Mouse (Mus musculus) forebrain, embryonic 13.5 days (tissue): ENCODE results near the gene Olfr780. TPM values are rescaled to one million over a fixed set of nuclear protein-coding genes. Genes with fewer than 3 reads are reported as not detected.
"Not testable (repeated sequence)": the region's sequence is repeated elsewhere in the genome, so short reads cannot be mapped to it uniquely, and the experiment has no call there.

Experiments used
- ATAC-seq: fragments of 200-750 bp; cut with Nextera tagmentation; 2 replicates; pipeline ENCODE4 v1.8.0; 2017
- H3K27ac ChIP-seq: fragments of 300-500 bp; sonication (generic); 2 replicates; pipeline ENCODE4 v1.5.1; 2015; ENCODE audit warnings: inconsistent platforms, mild to moderate bottlenecking, moderate library complexity
- H3K27me3 ChIP-seq: fragments of 300-500 bp; sonication (generic); 2 replicates; pipeline ENCODE4 v1.6.1; 2015; ENCODE audit warnings: mild to moderate bottlenecking, inconsistent platforms
- H3K36me3 ChIP-seq: fragments of 300-500 bp; sonication (generic); 2 replicates; pipeline ENCODE4 v1.6.1; 2015; ENCODE audit warnings: mild to moderate bottlenecking, inconsistent platforms; ENCODE audit not compliant: poor library complexity, severe bottlenecking
- H3K4me1 ChIP-seq: fragments of 300-500 bp; sonication (generic); 2 replicates; pipeline ENCODE4 v1.6.1; 2015; ENCODE audit warnings: inconsistent platforms
- H3K4me2 ChIP-seq: fragments of 300-500 bp; sonication (generic); 2 replicates; pipeline ENCODE4 v1.6.1; 2015; ENCODE audit warnings: inconsistent platforms, mild to moderate bottlenecking, moderate library complexity
- H3K4me3 ChIP-seq: fragments of 300-500 bp; sonication (generic); 2 replicates; pipeline ENCODE4 v1.5.1; 2015; ENCODE audit warnings: mild to moderate bottlenecking, inconsistent platforms
- H3K9ac ChIP-seq: fragments of 300-500 bp; sonication (generic); 2 replicates; pipeline ENCODE4 v1.6.1; 2015; ENCODE audit warnings: mild to moderate bottlenecking, inconsistent platforms
- H3K9me3 ChIP-seq: fragments of 300-500 bp; sonication (generic); replicated peaks from 2 replicates; pipeline ENCODE4 v1.6.1; 2016; ENCODE audit warnings: inconsistent platforms
- WGBS: fragments of 180-500 bp; shearing (Covaris S2); methylation state at CpG from one replicate; pipeline ENCODE4 v1.1.7; 2015; 5-methylcytosine and 5-hydroxymethylcytosine counted together
- polyA plus RNA-seq: library from polyadenylated mRNA; unstranded; fragments of >200 nt; fragmentation: Nextera tagmentation; extraction: Ambion mirVana; gene quantifications from 2 replicates; pipeline ENCODE4 v1.2.1, GENCODE M21; 2015

Gene Olfr780
- not detected in 2 replicates for polyA plus RNA-seq

- no peaks in the 10 kb centered on the region for H3K9me3 ChIP-seq
- no peak within 1 kb of the TSS for H3K9ac ChIP-seq
- H3K4me2 ChIP-seq = no peak within 1 kb of the TSS
- ATAC-seq = no peak
- no peaks in the 10 kb centered on the region for H3K4me1 ChIP-seq
- WGBS = 87% methylated on average over 3 of the region's 3 CpGs
- no peak within 1 kb of the TSS for H3K27ac ChIP-seq
- H3K36me3 ChIP-seq = no peaks in the 10 kb centered on the region
- H3K27me3 ChIP-seq = no peaks in the 10 kb centered on the region
- H3K4me3 ChIP-seq = no peak within 1 kb of the TSS
Measured at GRCm38 (mm10) chr10:129317817-129318216, at the start of gene Olfr780. Gene Olfr780 (plus strand): TSS chr10:129318117.

GRCm38 (mm10) chr10:129271081-129271535 lies 46.8 kb upstream of the Olfr780 start, which contains the start of gene Olfr777:
Gene Olfr777 (minus strand): TSS chr10:129271485.
- Histone ChIP-seq H3K27me3 (no peaks in the 10 kb centered on the region), H3K27ac (no peak within 1 kb of the TSS), H3K4me2 (no peak within 1 kb of the TSS), H3K36me3 (no peaks in the 10 kb centered on the region), H3K9me3 (no peaks in the 10 kb centered on the region), H3K4me1 (no peaks in the 10 kb centered on the region), H3K4me3 (no peak within 1 kb of the TSS), H3K9ac (no peak within 1 kb of the TSS)
- WGBS = 91% methylated on average over 2 of the region's 2 CpGs
- no peak for ATAC-seq

- WGBS = 65% methylated on average over 1 of the region's 1 CpGs
- H3K27me3 ChIP-seq, H3K4me2 ChIP-seq, H3K9ac ChIP-seq, ATAC-seq, H3K9me3 ChIP-seq, H3K27ac ChIP-seq, H3K4me1 ChIP-seq, H3K4me3 ChIP-seq, H3K36me3 ChIP-seq: not testable (repeated sequence)
Measured at GRCm38 (mm10) chr10:129312973-129313372, 4.9 kb upstream of the Olfr780 start.

- not testable (repeated sequence) for H3K9ac ChIP-seq, H3K4me3 ChIP-seq, ATAC-seq, H3K4me1 ChIP-seq, H3K27ac ChIP-seq, H3K4me2 ChIP-seq, H3K9me3 ChIP-seq, H3K27me3 ChIP-seq, H3K36me3 ChIP-seq
- WGBS = no CpG with 5 or more reads among the region's 1 CpGs
Measured at GRCm38 (mm10) chr10:129313521-129313920, 4.4 kb upstream of the Olfr780 start.

- no peaks in the 10 kb centered on the region for H3K27me3 ChIP-seq
- H3K4me2 ChIP-seq = no peak within 1 kb of the TSS
- no peaks in the 10 kb centered on the region for H3K4me1 ChIP-seq
- no peak for ATAC-seq
- H3K36me3 ChIP-seq = no peaks in the 10 kb centered on the region
- no peak within 1 kb of the TSS for H3K9ac ChIP-seq
- no peak within 1 kb of the TSS for H3K27ac ChIP-seq
- H3K4me3 ChIP-seq = no peak within 1 kb of the TSS
- peaks cover 4% of the 10 kb centered on the region; the same call in 1 of the 2 replicates for H3K9me3 ChIP-seq
Measured at GRCm38 (mm10) chr10:129328554-129328953, 10.6 kb downstream of the Olfr780 start, which contains the start of gene Olfr781. Gene Olfr781 (plus strand): TSS chr10:129328854.

GRCm38 (mm10) chr10:129348550-129348949 lies 30.6 kb downstream of the Olfr780 start, which contains the start of gene Olfr782:
Gene Olfr782 (plus strand): TSS chr10:129348850.
- ATAC-seq = no peak
- no peak within 1 kb of the TSS for H3K9ac ChIP-seq
- H3K4me3 ChIP-seq = no peak within 1 kb of the TSS
- H3K36me3 ChIP-seq = no peaks in the 10 kb centered on the region
- no peaks in the 10 kb centered on the region for H3K9me3 ChIP-seq
- no peaks in the 10 kb centered on the region for H3K27me3 ChIP-seq
- H3K4me2 ChIP-seq = no peak within 1 kb of the TSS
- H3K27ac ChIP-seq = no peak within 1 kb of the TSS
- 90% methylated on average over 3 of the region's 3 CpGs for WGBS
- H3K4me1 ChIP-seq = no peaks in the 10 kb centered on the region

- H3K27ac ChIP-seq, H3K4me3 ChIP-seq, H3K36me3 ChIP-seq, H3K4me2 ChIP-seq, H3K27me3 ChIP-seq, H3K4me1 ChIP-seq, ATAC-seq, H3K9ac ChIP-seq, H3K9me3 ChIP-seq: not testable (repeated sequence)
- 84% methylated on average over 2 of the region's 2 CpGs for WGBS
Measured at GRCm38 (mm10) chr10:129352475-129352874, 34.6 kb downstream of the Olfr780 start.

GRCm38 (mm10) chr10:129356496-129356895 lies 38.6 kb downstream of the Olfr780 start:
- not testable (repeated sequence) for ATAC-seq, H3K36me3 ChIP-seq, H3K27ac ChIP-seq, H3K4me1 ChIP-seq, H3K4me2 ChIP-seq, H3K9ac ChIP-seq, H3K9me3 ChIP-seq, H3K4me3 ChIP-seq, H3K27me3 ChIP-seq
- WGBS = 91% methylated on average over 4 of the region's 4 CpGs

GRCm38 (mm10) chr10:129357307-129357706 lies 39.4 kb downstream of the Olfr780 start:
- Histone ChIP-seq H3K4me2 (no peak overlapping the region), H3K4me1 (no peaks in the 10 kb centered on the region), H3K4me3 (no peak overlapping the region), H3K36me3 (no peaks in the 10 kb centered on the region), H3K27me3 (no peaks in the 10 kb centered on the region), H3K9ac (no peak overlapping the region), H3K27ac (no peak overlapping the region), H3K9me3 (peaks cover 9% of the 10 kb centered on the region; the same call in 1 of the 2 replicates)
- WGBS = 81% methylated on average over 5 of the region's 5 CpGs
- no peak for ATAC-seq

Other genes starting within 250 kb of the Olfr780 start
- not detected in 2 replicates for gene Olfr766-ps1, start 249.1 kb upstream of the Olfr780 start, polyA plus RNA-seq
- not detected in 2 replicates for gene Olfr767, start 235.2 kb upstream of the Olfr780 start, polyA plus RNA-seq
- not detected in 2 replicates for gene Olfr768, start 218.7 kb upstream of the Olfr780 start, polyA plus RNA-seq
- gene Olfr769, start 200.3 kb upstream of the Olfr780 start, polyA plus RNA-seq = not detected in 2 replicates
- gene Olfr770, start 179.1 kb upstream of the Olfr780 start, polyA plus RNA-seq = not detected in 2 replicates
- not detected in 2 replicates for gene Olfr771, start 153.4 kb upstream of the Olfr780 start, polyA plus RNA-seq
- gene Olfr772, start 140.2 kb upstream of the Olfr780 start, polyA plus RNA-seq = not detected in 2 replicates
- gene Olfr773, start 130.7 kb upstream of the Olfr780 start, polyA plus RNA-seq = not detected in 2 replicates
- not detected in 2 replicates for gene Olfr774, start 81.9 kb upstream of the Olfr780 start, polyA plus RNA-seq
- gene Olfr775, start 69.7 kb upstream of the Olfr780 start, polyA plus RNA-seq = not detected in 2 replicates
- gene Olfr776, start 59.0 kb upstream of the Olfr780 start, polyA plus RNA-seq = not detected in 2 replicates
- not detected in 2 replicates for gene Olfr777, start 46.6 kb upstream of the Olfr780 start, polyA plus RNA-seq
- not detected in 2 replicates for gene Olfr781, start 10.7 kb downstream of the Olfr780 start, polyA plus RNA-seq
- gene Olfr782, start 30.7 kb downstream of the Olfr780 start, polyA plus RNA-seq = not detected in 2 replicates
- gene Olfr784, start 66.0 kb downstream of the Olfr780 start, polyA plus RNA-seq = 0.05 and 0.08 TPM in 2 replicates
- not detected in 2 replicates for gene Olfr785, start 87.3 kb downstream of the Olfr780 start, polyA plus RNA-seq
- not detected in 2 replicates for gene Olfr786, start 109.2 kb downstream of the Olfr780 start, polyA plus RNA-seq
- gene Olfr787, start 143.7 kb downstream of the Olfr780 start, polyA plus RNA-seq = not detected in 2 replicates
- not detected in 2 replicates for gene Olfr788, start 152.9 kb downstream of the Olfr780 start, polyA plus RNA-seq
- not detected in 2 replicates for gene Olfr789, start 166.6 kb downstream of the Olfr780 start, polyA plus RNA-seq
- gene Olfr790, start 180.4 kb downstream of the Olfr780 start, polyA plus RNA-seq = not detected in 2 replicates
- gene Olfr791, start 203.7 kb downstream of the Olfr780 start, polyA plus RNA-seq = not detected in 2 replicates
- not detected in 2 replicates for gene Olfr792, start 221.0 kb downstream of the Olfr780 start, polyA plus RNA-seq
- gene Olfr794, start 249.5 kb downstream of the Olfr780 start, polyA plus RNA-seq = not detected in 2 replicates